Mouse (Mus musculus) small intestine, adult 2 months (tissue): ENCODE results near the gene Wnt1.

Experiments
- CTCF ChIP-seq: fragments of 200-500 bp; IDR thresholded peaks from 2 replicates; pipeline ENCODE4 v1.5.1; 2012; ENCODE audit warnings: low read depth, mild to moderate bottlenecking, control low read depth, inconsistent platforms, low read length, moderate library complexity, mixed read lengths; ENCODE audit not compliant: insufficient replicate concordance, insufficient read length; ENCODE audit errors: extremely low read depth
- POLR2A ChIP-seq: fragments of 200-500 bp; IDR thresholded peaks from 2 replicates; pipeline ENCODE4 v1.6.1; 2012; ENCODE audit warnings: low read depth, mild to moderate bottlenecking, control low read depth, inconsistent platforms, low read length, moderate library complexity

- TF ChIP-seq POLR2A, result no peak
- no peak for TF ChIP-seq CTCF
Observed at GRCm38 (mm10) chr15:98812741-98813424, 23.2 kb downstream of the Wnt1 start.
